Mouse (Mus musculus) lung, embryonic 14.5 days (tissue): Measurements from ENCODE around the gene Rpl10a. TPM values are rescaled to one million over a fixed set of nuclear protein-coding genes. Genes with fewer than 3 reads are reported as not detected.
"Not testable (repeated sequence)": the region's sequence is repeated elsewhere in the genome, so short reads cannot be mapped to it uniquely, and the experiment has no call there.

Experiments
- ATAC-seq: fragments of 200-750 bp; cut with Nextera tagmentation; 2 replicates; pipeline ENCODE4 v1.8.0; 2017; ENCODE audit warnings: mild to moderate bottlenecking, moderate TSS enrichment, moderate library complexity; ENCODE audit not compliant: insufficient read depth
- DNase-seq: peaks from one replicate; pipeline ENCODE4 v3.0.0-alpha.2; 2015
- H3K27ac ChIP-seq: fragments of 300-500 bp; sonication (generic); 2 replicates; pipeline ENCODE4 v1.5.1; 2014; ENCODE audit warnings: low read depth, mild to moderate bottlenecking, moderate library complexity
- H3K27me3 ChIP-seq: fragments of 300-500 bp; sonication (generic); 2 replicates; pipeline ENCODE4 v1.6.1; 2014; ENCODE audit warnings: low read length, control low read depth; ENCODE audit not compliant: insufficient read depth
- H3K36me3 ChIP-seq: fragments of 300-500 bp; sonication (generic); 2 replicates; pipeline ENCODE4 v1.6.1; 2014; ENCODE audit warnings: control low read depth; ENCODE audit not compliant: insufficient read depth
- H3K4me1 ChIP-seq: fragments of 300-500 bp; sonication (generic); 2 replicates; pipeline ENCODE4 v1.6.1; 2014; ENCODE audit warnings: antibody characterized with exemption, control low read depth; ENCODE audit not compliant: insufficient read depth
- H3K4me2 ChIP-seq: fragments of 300-500 bp; sonication (generic); 2 replicates; pipeline ENCODE4 v1.6.1; 2014; ENCODE audit warnings: mild to moderate bottlenecking
- H3K4me3 ChIP-seq: fragments of 300-500 bp; sonication (generic); 2 replicates; pipeline ENCODE4 v1.5.1; 2014; ENCODE audit warnings: low read depth, low read length
- H3K9ac ChIP-seq: fragments of 300-500 bp; sonication (generic); 2 replicates; pipeline ENCODE4 v1.6.1; 2014
- H3K9me3 ChIP-seq: fragments of 300-500 bp; sonication (generic); 2 replicates; pipeline ENCODE4 v1.6.1; 2016; ENCODE audit warnings: low read depth, low read length, control low read depth
- CTCF ChIP-seq: IDR thresholded peaks from 2 replicates; pipeline ENCODE4 v1.5.1; 2016; ENCODE audit warnings: antibody characterized with exemption, low read depth
- WGBS: fragments of 180-500 bp; shearing (Covaris S2); extraction: QIAGEN DNeasy Blood & Tissue Kit; methylation state at CpG from one replicate; pipeline ENCODE4 v1.1.7; 2014; 5-methylcytosine and 5-hydroxymethylcytosine counted together
- polyA plus RNA-seq: library from polyadenylated mRNA; unstranded; fragments of >200 nt; fragmentation: Nextera tagmentation; extraction: Ambion mirVana; gene quantifications from 2 replicates; pipeline ENCODE4 v1.2.1, GENCODE M21; 2014

Gene Rpl10a
- polyA plus RNA-seq, 1 experiment from 2014 or later, result 802 TPM

DNA sequence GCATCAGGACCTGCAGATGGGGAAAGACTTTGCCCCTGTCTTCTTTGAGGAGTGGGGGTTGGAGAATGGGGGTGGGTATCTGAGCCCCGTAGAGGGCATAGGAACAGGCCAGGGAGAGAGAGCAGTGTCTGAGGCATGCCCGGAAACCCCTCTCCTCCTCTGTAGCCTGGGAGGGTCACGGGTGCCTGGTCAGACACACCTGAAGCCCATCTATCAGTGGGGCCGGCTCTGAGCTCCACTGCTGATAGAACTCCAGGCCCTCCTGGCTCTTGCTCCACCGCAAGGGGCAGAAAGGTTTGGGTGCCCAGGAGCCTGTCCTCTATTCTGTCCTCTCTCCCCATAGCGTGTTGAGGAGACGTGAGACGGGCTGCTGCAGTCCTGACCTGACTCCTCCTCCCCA lies 2.5 kb upstream of the Rpl10a start:
- Histone ChIP-seq H3K36me3 (peaks cover 49% of the 10 kb centered on the region), H3K4me3 (no peak overlapping the region), H3K4me1 (peaks cover 6% of the 10 kb centered on the region), H3K4me2 (no peak overlapping the region), H3K27me3 (no peaks in the 10 kb centered on the region), H3K27ac (no peak overlapping the region), H3K9me3 (no peaks in the 10 kb centered on the region), H3K9ac (no peak overlapping the region)
- WGBS, result 93% methylated on average over 8 of the region's 8 CpGs
- TF ChIP-seq CTCF, result no peak
- DNase-seq, result no peak
- ATAC-seq, result no peak

DNA sequence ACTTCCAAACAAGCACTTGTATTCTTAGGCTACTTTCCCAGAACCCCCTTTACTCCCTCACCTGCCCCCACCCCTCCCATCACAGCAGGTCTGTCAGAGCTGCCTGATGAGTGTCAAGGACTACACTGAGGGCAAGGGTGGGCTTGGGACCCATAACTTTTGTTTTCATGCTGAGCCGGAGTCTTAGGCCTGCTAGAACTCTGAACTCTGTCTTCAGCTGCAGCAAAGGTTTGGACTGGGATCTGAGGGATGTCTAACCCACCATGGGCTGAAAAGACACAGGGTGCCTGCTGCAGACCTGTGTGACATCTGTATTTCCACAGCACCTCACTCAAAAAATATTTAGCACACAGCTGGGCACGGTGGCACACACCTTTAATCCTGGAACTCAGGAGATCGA lies 1.3 kb upstream of the Rpl10a start:
- 72% methylated on average over 3 of the region's 3 CpGs for WGBS
- no peak for TF ChIP-seq CTCF
- Histone ChIP-seq H3K4me3 (no peak overlapping the region), H3K27me3 (no peaks in the 10 kb centered on the region), H3K9ac (no peak overlapping the region), H3K36me3 (peaks cover 55% of the 10 kb centered on the region), H3K4me2 (no peak overlapping the region), H3K9me3 (no peaks in the 10 kb centered on the region), H3K27ac (no peak overlapping the region), H3K4me1 (peaks cover 6% of the 10 kb centered on the region)
- ATAC-seq (no peak), DNase-seq (no peak)

DNA sequence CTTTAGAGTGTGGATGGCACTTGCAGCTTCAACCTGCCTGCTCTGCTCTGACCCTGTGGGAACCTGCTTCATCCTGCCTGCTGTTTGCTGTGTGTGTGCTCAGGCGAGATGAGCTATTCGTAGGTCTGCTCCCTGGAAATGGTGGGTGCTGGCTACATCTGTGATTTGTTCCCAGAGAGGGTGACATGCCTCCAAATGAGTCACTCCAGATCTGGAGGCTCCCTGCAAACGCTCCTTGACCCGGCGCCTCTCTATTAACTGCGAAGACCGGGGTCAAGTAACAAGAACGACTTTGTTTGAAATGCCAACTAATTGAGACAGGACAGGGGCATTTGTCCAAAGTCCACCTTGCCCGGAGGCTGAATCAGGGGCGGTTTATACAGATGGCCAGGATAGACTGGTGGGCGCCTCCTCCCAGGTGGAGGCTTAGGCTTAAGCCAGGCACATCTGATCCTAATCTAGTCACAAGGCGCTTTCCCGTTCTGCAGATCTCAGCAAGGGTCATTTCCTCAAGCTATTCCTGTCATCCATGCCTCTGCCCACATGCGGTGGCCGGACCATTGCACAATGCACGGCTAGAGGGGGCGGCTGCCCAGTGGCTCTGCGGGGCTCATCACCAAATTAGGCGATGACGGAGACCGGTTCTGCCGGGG lies 472 bp upstream of the Rpl10a start:
- Histone ChIP-seq H3K4me1 (peaks cover 6% of the 10 kb centered on the region), H3K4me3 (peak overlapping the region; percentile 95), H3K27ac (peak overlapping the region; percentile 97), H3K36me3 (peaks cover 59% of the 10 kb centered on the region), H3K9ac (peak overlapping the region; percentile 65), H3K4me2 (peak overlapping the region; percentile 90), H3K27me3 (no peaks in the 10 kb centered on the region), H3K9me3 (no peaks in the 10 kb centered on the region)
- TF ChIP-seq CTCF, result no peak
- ATAC-seq (peak; percentile 60; the same call in 1 of the 2 replicates), DNase-seq (no peak)
- 8% methylated on average over 22 of the region's 22 CpGs for WGBS

DNA sequence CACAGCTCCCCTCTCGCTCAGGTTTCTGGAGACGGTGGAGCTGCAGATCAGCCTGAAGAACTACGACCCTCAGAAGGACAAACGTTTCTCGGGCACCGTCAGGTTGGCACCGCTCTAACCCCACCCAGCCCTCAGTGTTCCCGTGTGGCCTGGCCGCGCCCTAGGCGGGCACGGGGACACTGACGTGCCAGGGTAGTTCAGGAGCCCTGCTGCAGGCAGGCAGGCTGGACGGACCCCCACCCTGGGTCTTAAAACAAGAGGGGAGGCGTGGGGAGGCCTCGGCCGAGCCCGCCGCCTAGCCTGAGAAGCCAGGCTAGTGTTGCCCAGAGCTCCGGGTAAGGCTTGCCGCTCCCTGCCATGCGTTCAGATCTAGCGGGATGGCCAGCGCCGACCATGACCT lies 675 bp downstream of the Rpl10a start:
- Histone ChIP-seq H3K4me1 (peaks cover 12% of the 10 kb centered on the region), H3K9ac (peak overlapping the region; percentile 85), H3K36me3 (peaks cover 68% of the 10 kb centered on the region), H3K4me3 (peak overlapping the region; percentile 95), H3K27me3 (no peaks in the 10 kb centered on the region), H3K27ac (peak overlapping the region; percentile 97), H3K9me3 (no peaks in the 10 kb centered on the region), H3K4me2 (peak overlapping the region; percentile 90)
- ATAC-seq (0 out of 2 replicates have a peak, but pooled peaks have one; percentile 1), DNase-seq (peak; percentile 26)
- under 1% methylated on average over 25 of the region's 25 CpGs for WGBS
- TF ChIP-seq CTCF, result no peak

DNA sequence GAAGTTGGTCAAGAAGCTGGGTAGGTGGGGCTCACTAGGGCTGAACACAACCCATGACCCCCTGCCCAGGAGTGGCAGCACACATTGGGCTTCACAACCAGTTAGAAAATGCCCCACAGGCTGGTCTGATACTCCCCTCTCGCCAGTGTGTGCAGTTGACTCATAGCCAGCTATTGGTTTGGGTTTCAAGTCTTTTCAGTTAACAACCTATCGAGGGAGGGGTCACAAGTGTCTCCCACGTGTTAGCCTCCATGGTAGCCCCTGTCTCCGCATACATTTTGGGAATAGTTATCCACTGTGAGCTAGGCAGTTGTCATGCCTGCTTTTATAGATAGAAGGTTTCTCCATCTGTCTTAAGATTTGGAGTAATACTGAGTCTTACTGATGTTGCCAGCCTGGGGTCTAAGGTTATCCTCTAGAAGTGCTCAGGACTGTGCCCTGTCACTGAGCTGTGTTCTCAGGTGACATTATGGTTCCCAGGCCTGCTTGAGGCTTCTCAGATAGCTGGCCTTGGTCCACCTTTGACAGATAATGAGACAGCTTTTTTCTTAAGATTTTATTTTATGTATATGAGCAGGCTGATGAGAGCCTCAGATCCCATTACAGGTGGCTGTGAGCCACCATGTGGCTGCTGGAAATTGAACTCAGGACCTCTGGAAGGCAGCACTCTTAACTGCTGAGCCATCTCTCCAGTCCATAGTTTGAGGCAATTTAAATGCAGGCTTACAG lies 1.4 kb downstream of the Rpl10a start:
- Histone ChIP-seq H3K36me3 (peaks cover 68% of the 10 kb centered on the region), H3K9ac (peak overlapping the region; percentile 85), H3K4me2 (peak overlapping the region; percentile 90), H3K4me1 (peaks cover 12% of the 10 kb centered on the region), H3K9me3 (no peaks in the 10 kb centered on the region), H3K27ac (peak overlapping the region; percentile 97), H3K4me3 (peak overlapping the region; percentile 95), H3K27me3 (no peaks in the 10 kb centered on the region)
- no peak for TF ChIP-seq CTCF
- DNase-seq, result peak; percentile 35
- whole genome bisulfite sequencing, result 4% methylated on average over 4 of the region's 4 CpGs
- ATAC-seq, result no peak

DNA sequence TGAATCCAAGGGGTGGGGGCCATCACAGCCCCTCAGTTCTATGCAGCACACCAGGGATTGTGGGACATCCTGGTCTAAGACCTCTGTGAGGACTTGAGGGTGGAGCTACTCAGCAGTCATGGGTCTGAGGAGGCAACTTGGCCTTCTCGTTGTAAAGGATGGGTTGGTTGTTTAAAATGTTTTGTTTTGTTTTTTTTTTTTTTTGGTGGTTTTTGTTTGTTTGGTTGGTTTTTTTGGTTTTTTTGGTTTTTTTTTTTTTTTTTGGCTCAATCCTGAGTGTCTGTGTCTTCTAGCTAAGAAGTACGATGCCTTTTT lies 1.9 kb downstream of the Rpl10a start:
- peaks cover 74% of the 10 kb centered on the region for H3K36me3 ChIP-seq
- H3K4me2 ChIP-seq, result peak overlapping the region; percentile 90
- peak overlapping the region; percentile 85 for H3K9ac ChIP-seq
- ATAC-seq (no peak), DNase-seq (peak; percentile 34)
- TF ChIP-seq CTCF, result no peak
- H3K9me3 ChIP-seq, result no peaks in the 10 kb centered on the region
- peak overlapping the region; percentile 95 for H3K4me3 ChIP-seq
- peaks cover 12% of the 10 kb centered on the region for H3K4me1 ChIP-seq
- H3K27me3 ChIP-seq, result no peaks in the 10 kb centered on the region
- WGBS, result 29% methylated on average over 2 of the region's 2 CpGs
- H3K27ac ChIP-seq, result peak overlapping the region; percentile 97; the same call in 1 of the 2 replicates

DNA sequence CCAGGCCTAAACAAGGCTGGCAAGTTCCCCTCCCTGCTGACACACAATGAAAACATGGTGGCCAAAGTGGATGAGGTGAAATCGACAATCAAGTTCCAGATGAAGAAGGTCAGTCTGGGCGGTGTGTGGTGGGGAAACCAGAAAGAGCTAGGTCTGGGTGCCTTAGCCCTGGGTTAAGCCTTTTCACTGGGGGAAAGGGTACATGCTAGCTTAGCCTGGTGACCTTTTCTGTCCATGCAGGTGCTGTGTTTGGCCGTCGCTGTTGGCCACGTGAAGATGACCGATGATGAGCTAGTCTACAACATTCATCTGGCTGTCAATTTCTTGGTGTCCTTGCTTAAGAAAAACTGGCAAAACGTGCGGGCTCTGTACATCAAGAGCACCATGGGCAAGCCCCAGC lies 2.3 kb downstream of the Rpl10a start:
- Histone ChIP-seq H3K4me3 (peak overlapping the region; percentile 95), H3K36me3 (peaks cover 78% of the 10 kb centered on the region), H3K4me1 (peaks cover 12% of the 10 kb centered on the region), H3K4me2 (peak overlapping the region; percentile 90; the same call in 1 of the 2 replicates)
- not testable (repeated sequence) for H3K9ac ChIP-seq, ATAC-seq, H3K27ac ChIP-seq, H3K9me3 ChIP-seq, H3K27me3 ChIP-seq, DNase-seq
- 35% methylated on average over 6 of the region's 8 CpGs for WGBS
